Mouse (Mus musculus) spleen, postnatal 36 days (tissue): ENCODE measurements around the gene Fbll1.

ENCODE experiments used
- DNase-seq, 2 experiments: peaks; one replicate each; pipeline ENCODE4 v3.0.0; 2022; ENCODE audit warnings: low spot score in 2 of 2, mixed read lengths in 1 of 2

Gene Fbll1

DNA sequence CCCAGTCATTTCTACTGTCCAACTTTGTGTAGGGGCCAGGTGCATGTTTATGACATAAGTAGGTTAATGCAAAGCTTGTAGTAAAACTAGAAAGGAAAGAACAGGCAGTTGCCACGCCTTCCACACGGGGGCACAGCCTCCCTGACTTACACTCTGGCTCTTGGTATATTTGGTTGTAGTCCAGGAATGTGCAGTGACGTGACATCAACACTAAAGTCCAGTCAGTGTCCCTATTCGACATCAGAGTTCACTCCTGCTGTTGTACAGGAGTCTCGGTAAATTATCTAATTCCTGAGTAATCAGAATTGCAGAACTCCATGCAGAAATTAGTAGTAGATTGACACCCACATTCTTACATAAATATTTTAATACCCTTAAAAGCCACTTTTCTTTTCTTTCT, 15.6 kb downstream of the Fbll1 start:
- no peak for DNase-seq

- DNase-seq: no peak
Observed at GRCm38 (mm10) chr11:35782444-35782843, 16.2 kb downstream of the Fbll1 start.

GRCm38 (mm10) chr11:35780336-35780735, 18.3 kb downstream of the Fbll1 start:
- no peak for DNase-seq

DNA sequence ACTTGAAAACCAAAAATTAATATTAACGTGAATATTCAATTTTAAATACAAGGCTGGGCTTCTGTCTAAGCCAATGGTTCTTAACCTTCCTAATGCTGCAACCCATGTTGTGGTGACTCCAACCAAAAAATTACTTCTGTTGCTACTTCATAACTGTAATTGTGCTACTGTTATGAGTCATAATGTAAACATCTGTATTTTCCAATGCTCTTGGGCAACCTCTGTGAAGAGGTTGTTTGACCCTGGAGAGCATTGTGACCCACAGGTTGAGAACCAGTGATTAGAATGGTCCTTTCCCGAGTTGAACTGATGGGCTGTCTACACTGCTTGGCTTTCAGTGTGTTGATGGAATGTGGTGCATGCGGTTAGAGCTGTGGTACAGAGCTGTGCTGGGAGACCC, 22.2 kb downstream of the Fbll1 start:
- no peak for DNase-seq

DNA sequence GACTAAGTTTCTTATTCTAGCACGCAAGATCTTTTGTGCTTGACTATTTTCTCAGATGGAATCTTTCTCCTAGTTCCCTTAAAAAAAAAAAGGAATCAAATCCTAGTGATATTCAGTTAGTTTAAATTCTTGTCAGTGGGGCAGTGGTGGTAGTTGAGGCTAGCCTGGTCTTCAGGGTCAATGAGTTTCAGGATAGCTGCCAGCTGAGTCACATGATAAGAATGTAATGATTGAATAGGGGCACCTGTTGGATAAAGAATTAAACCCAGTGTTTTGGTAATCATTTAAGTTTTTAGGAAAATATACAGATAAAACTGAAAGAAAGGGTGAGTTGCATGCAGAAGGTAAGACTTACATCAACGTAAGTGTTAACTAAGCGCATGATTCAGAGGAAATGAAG, 23.1 kb downstream of the Fbll1 start:
- no peak for DNase-seq

DNA sequence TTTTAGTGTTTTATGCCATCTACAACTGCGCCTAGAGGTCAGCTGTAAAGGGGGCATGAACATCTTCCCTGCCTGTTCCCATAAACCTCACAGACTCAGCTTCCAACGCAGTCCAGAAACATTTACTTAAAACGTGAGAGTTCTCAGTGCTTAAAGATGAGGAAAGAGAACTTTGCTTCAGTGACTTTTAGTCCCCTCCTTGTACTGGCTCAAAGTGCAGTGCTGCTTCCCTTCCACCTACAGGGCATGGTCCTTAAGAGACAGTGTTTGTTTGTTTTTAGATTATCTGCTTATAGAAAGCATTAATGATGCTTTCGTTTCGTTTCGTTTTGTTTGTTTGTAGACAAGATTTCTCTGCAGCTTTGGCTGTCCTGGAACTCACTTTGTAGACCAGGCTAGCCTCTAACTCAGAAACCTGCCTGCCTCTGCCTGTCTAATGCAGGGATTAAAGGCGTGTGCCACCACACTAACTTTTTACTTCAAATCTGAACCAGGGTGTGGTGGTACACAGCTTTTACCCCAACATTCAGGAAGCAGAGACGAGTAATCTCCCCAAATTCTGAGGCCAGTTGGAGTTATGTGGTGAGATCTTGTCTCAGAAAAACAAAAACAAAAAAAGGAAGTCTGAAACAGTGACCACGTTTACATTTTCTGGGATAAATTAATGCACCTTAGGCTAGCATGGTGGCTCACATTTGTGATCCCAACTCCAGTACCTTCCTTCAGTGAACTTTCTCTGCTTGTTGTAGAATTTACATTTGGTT, 27.8 kb downstream of the Fbll1 start:
- no peak for DNase-seq

DNA sequence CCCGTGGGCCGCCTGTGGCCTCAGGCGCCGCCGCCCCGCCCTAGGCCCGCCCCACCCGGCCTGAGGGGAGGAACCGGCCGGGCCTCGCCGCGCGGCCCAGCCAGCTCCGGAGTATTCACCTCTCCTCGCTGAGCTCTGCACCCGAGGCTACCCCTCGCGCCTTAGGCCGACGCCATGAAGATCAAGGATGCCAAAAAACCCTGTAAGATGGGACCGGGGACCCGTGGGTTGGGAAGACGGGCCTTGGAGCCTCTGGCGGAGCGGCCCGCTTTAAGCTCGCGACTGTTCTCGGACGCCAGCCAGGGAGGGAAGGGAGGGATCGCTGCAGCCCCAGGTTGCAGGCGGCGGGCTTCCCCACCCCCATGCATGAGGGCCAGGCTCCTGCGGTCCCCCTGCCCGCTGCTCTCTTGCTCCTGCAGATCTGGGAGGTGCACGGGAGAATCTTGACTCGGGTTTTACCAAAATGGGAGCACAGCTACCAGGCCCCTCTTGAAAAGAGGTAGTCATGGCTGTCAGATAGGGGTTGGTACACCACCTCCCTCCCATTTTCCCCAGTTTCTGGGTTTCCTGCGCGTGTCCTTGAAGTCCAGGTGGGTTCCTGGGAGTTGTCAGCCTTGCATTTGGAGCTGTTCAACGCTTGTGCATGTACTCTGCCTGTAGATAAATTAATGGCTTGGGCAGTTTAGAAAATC, 28.8 kb downstream of the Fbll1 start:
- no peak for DNase-seq

GRCm38 (mm10) chr11:35769188-35769745, 29.4 kb downstream of the Fbll1 start, which contains the start of gene Pank3:
Gene Pank3, plus strand, starts transcription at chr11:35769484.
- peak; percentile 98 to 99 for DNase-seq

DNA sequence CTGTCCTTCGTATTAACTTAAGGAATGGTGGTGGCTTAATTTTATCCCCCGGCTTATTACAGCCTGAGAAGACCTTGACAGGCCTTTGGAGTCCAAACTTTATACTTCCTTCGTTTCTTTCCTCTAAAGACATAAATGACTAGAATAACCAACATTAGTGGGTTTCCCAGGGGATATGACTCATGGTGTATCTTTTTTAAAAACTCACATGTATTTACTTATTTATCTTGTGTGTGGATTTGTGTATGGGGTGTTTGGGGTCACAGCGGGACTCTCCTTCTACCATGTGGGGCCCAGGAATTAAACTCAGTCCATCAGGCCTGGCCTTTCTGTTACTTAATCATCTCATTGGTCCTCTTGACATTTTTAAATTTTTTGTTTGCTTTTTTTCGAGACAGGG, 31.8 kb downstream of the Fbll1 start:
- no peak for DNase-seq

- no peak for DNase-seq
Observed at GRCm38 (mm10) chr11:35760627-35761003, 38.1 kb downstream of the Fbll1 start.

- DNase-seq: no peak
Observed at GRCm38 (mm10) chr11:35760001-35760626, 38.6 kb downstream of the Fbll1 start.

DNA sequence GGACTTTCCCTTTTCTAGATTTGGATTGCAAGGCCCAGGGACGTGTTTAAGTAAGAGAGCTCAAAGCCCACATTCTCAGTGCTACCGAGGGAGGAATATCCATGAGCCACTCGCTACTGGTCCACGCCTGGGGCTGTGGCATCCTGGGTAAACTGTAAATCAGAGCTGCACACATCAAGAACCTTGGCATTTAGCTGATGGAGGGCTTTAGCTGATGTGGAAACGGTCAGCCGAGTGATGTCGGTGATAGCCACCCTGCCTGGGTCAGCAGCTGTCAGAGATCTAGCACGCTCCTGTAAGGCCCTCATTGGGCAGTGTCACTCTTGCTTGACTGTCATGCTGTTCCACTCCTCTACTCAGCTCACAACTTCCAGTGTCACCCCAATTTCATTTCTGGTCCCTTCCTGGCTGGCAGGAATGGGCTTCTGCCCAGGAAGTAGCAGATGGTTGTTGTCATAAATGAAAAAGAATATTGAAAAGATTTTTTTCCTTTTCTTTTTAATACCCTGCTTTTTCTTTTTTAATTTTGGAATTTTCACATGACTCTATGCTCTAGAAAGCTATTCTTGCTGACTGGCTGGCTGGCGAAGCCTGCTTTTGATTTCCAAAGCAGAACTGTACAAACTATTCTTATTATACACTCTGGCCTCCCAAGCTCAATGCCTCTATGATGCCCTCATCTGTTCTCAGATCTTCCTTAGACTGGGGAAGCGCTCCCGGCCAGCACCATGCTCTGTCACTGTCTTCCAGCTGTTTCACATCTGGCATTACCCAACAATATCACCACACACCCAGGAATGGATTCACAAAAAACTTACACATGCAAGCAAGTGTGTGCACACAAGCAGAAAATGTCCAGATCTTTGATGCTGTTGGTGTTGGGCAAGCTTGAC, 42.0 kb downstream of the Fbll1 start:
- no peak for DNase-seq

GRCm38 (mm10) chr11:35755546-35755945, 43.1 kb downstream of the Fbll1 start:
- DNase-seq: no peak

DNA sequence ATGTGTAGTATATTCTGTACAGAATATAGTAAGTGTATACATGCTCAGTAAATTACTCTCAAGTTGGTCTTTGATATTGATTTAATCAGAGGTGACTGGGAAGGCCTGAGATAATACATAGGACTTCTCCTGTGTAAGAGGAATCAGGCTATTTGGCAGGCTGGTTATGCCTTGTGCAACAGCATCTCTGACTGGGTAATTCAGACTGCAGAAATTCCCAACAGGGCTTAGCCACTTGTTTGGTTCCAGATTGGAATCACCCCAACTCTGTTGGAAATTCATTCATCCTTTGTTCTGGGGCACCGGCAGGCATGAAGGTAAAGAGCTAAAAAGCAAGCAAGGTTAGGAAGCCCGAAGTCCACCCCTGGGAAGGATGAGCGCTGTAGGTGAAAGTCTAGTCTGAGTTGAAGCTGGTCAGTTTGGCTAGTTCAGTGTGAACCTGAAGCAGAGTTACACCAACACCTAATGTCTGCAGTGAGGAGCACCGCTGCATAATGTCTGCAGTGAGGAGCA, 43.7 kb downstream of the Fbll1 start:
- DNase-seq: no peak

GRCm38 (mm10) chr11:35750578-35750977, 48.1 kb downstream of the Fbll1 start:
- DNase-seq: no peak
